In genomic region chr12:119467656-119468055, GRCm38 (mm10) we compare ENCODE assay signal across 27 mouse cellular contexts.
"Had no signal": no experiment of that assay in that cellular context is flagged by ENCODE, and none has a peak within 500 bp of the region (broad histone marks: within the 10 kb centered on the region; RNA-seq: fewer than 3 reads in every experiment).

No protein-coding gene starts in this region.

- H3K9me3 ChIP-seq: embryonic facial prominence, embryonic 12.5 days; embryonic facial prominence, embryonic 13.5 days; embryonic facial prominence, embryonic 15.5 days; forebrain, embryonic 10.5 days; forebrain, embryonic 12.5 days; forebrain, embryonic 13.5 days; heart, embryonic 10.5 days had no signal

- ATAC-seq: forebrain, postnatal 0 days had no signal

- H3K36me3 ChIP-seq: embryonic facial prominence, embryonic 12.5 days; embryonic facial prominence, embryonic 13.5 days; embryonic facial prominence, embryonic 15.5 days; forebrain, embryonic 10.5 days; forebrain, embryonic 12.5 days; heart, embryonic 10.5 days had no signal

- H3K27me3 ChIP-seq: embryonic facial prominence, embryonic 12.5 days; embryonic facial prominence, embryonic 13.5 days; embryonic facial prominence, embryonic 15.5 days; forebrain, embryonic 12.5 days; forebrain, embryonic 13.5 days had no signal

- H3K4me3 ChIP-seq: embryonic facial prominence, embryonic 12.5 days; embryonic facial prominence, embryonic 13.5 days; embryonic facial prominence, embryonic 15.5 days; erythroblast, embryonic 14.5 days; forebrain, embryonic 10.5 days; forebrain, embryonic 12.5 days; forebrain, embryonic 13.5 days; gastrocnemius, adult 2 months; heart, adult 2 months; heart, embryonic 10.5 days had no signal

- H3K4me1 ChIP-seq: embryonic facial prominence, embryonic 12.5 days; embryonic facial prominence, embryonic 13.5 days; embryonic facial prominence, embryonic 15.5 days; forebrain, embryonic 12.5 days; heart, embryonic 10.5 days had no signal

- DNase-seq: cerebellum, adult 2 months; cerebellum, adult 8-10 months; cerebellum, adult 9-10 months; cerebellum, adult 9-11 months; cerebellum, postnatal 10 days; cerebellum, postnatal 14 days; cerebellum, postnatal 25 days; cerebellum, postnatal 36 days; embryo, embryonic 11 days; forebrain, postnatal 0 days; gastrocnemius, adult 2 months; gastrocnemius, postnatal 10 days; gastrocnemius, postnatal 14 days; gastrocnemius, postnatal 25 days; gastrocnemius, postnatal 36 days; heart, adult 11 months; heart, adult 18-20 months; heart, adult 2 months had no signal

- H3K9ac ChIP-seq: embryonic facial prominence, embryonic 12.5 days; embryonic facial prominence, embryonic 13.5 days; embryonic facial prominence, embryonic 15.5 days; forebrain, embryonic 12.5 days; forebrain, embryonic 13.5 days; forebrain, postnatal 0 days had no signal

- H3K27ac ChIP-seq: embryonic facial prominence, embryonic 12.5 days; embryonic facial prominence, embryonic 13.5 days; embryonic facial prominence, embryonic 15.5 days; forebrain, embryonic 10.5 days; forebrain, embryonic 12.5 days; forebrain, embryonic 13.5 days; gastrocnemius, adult 2 months; heart, adult 2 months; heart, embryonic 10.5 days had no signal

- H3K4me2 ChIP-seq: embryonic facial prominence, embryonic 12.5 days; embryonic facial prominence, embryonic 13.5 days; embryonic facial prominence, embryonic 15.5 days; forebrain, embryonic 12.5 days; forebrain, embryonic 13.5 days; heart, embryonic 11.5 days had no signal
